Mouse (Mus musculus) MN1 (cell line): ENCODE measurements around the gene Pigg.
"Not testable (repeated sequence)": the region's sequence is repeated elsewhere in the genome, so short reads cannot be mapped to it uniquely, and the experiment has no call there.

Experiments
- DNase-seq: peaks from one replicate; pipeline ENCODE4 v3.0.0-alpha.2; 2016; ENCODE audit warnings: low spot score

Pigg gene

GRCm38 (mm10) chr5:108312224-108313064 lies at the start of gene Pigg:
TSS of gene Pigg (plus strand) at chr5:108312609.
- DNase-seq: peak; percentile 89

GRCm38 (mm10) chr5:108262722-108263121 lies 49.7 kb upstream of the Pigg start:
- DNase-seq: peak; percentile 47

- DNase-seq: not testable (repeated sequence)
Measured at GRCm38 (mm10) chr5:108263785-108264184, 48.6 kb upstream of the Pigg start.

GRCm38 (mm10) chr5:108266990-108267389 lies 45.4 kb upstream of the Pigg start:
- DNase-seq: no peak

- DNase-seq: peak; percentile 87
Measured at GRCm38 (mm10) chr5:108268127-108269062, 44.0 kb upstream of the Pigg start, which contains the start of gene Dr1. TSS of gene Dr1 (plus strand) at chr5:108268897.

GRCm38 (mm10) chr5:108269063-108269810 lies 43.2 kb upstream of the Pigg start:
- peak; percentile 28 for DNase-seq

- DNase-seq: no peak
Measured at GRCm38 (mm10) chr5:108269811-108270151, 42.6 kb upstream of the Pigg start.

- DNase-seq: no peak
Measured at GRCm38 (mm10) chr5:108270415-108270814, 42.0 kb upstream of the Pigg start.

- not testable (repeated sequence) for DNase-seq
Measured at GRCm38 (mm10) chr5:108271345-108271744, 41.1 kb upstream of the Pigg start.

- DNase-seq: no peak
Measured at GRCm38 (mm10) chr5:108286957-108287356, 25.5 kb upstream of the Pigg start.

- DNase-seq: no peak
Measured at GRCm38 (mm10) chr5:108301567-108301966, 10.8 kb upstream of the Pigg start.

- peak; percentile 14 for DNase-seq
Measured at GRCm38 (mm10) chr5:108313065-108313860, 854 bp downstream of the Pigg start.

GRCm38 (mm10) chr5:108331051-108331450 lies 18.6 kb downstream of the Pigg start:
- DNase-seq: no peak

GRCm38 (mm10) chr5:108337385-108337784 lies 25.0 kb downstream of the Pigg start:
- DNase-seq: no peak

- DNase-seq: no peak
Measured at GRCm38 (mm10) chr5:108338049-108338448, 25.6 kb downstream of the Pigg start.

GRCm38 (mm10) chr5:108343680-108344170 lies 31.3 kb downstream of the Pigg start:
- no peak for DNase-seq

GRCm38 (mm10) chr5:108345313-108346071 lies 33.1 kb downstream of the Pigg start:
- DNase-seq: no peak

- no peak for DNase-seq
Measured at GRCm38 (mm10) chr5:108347843-108348242, 35.4 kb downstream of the Pigg start.

- no peak for DNase-seq
Measured at GRCm38 (mm10) chr5:108349511-108350148, 37.2 kb downstream of the Pigg start.

GRCm38 (mm10) chr5:108354056-108354455 lies 41.6 kb downstream of the Pigg start:
- no peak for DNase-seq
